In genomic region chr7:25847722-25848443, GRCm38 (mm10) we compare ENCODE assay signal across 8 mouse cellular contexts. TPM values are rescaled to one million over a fixed set of nuclear protein-coding genes. Genes with fewer than 3 reads are reported as not detected.
DNase-seq lines count a peak whose midpoint lies in the region; ATAC-seq lines count a peak whose summit lies in the region.

No protein-coding gene starts in this region.

- ATAC-seq in hindbrain, embryonic 14.5 days (ENCODE audit: low FRiP score): peak; percentile 80

- no peaks in the 10 kb centered on the region for H3K36me3 ChIP-seq in hindbrain, embryonic 14.5 days (replicated peaks; ENCODE audit: control insufficient read depth, insufficient read depth)

- no peaks in the 10 kb centered on the region for H3K27me3 ChIP-seq in hindbrain, embryonic 14.5 days (ENCODE audit: control insufficient read depth, insufficient read depth, low read length)

- H3K4me2 ChIP-seq in hindbrain, embryonic 14.5 days (replicated peaks): peak overlapping the region; percentile 51

- 11% methylated on average over 13 of the region's 13 CpGs for WGBS in hindbrain, embryonic 14.5 days

- no peaks in the 10 kb centered on the region for H3K9me3 ChIP-seq in hindbrain, embryonic 14.5 days (ENCODE audit: control insufficient read depth, low read length)

- H3K4me1 ChIP-seq in hindbrain, embryonic 14.5 days (replicated peaks; ENCODE audit: control insufficient read depth, insufficient read depth, low read length): no peaks in the 10 kb centered on the region

- no peak overlapping the region for H3K27ac ChIP-seq in hindbrain, embryonic 14.5 days

- H3K9ac ChIP-seq in hindbrain, embryonic 14.5 days: peak overlapping the region; percentile 61

- peak; percentile 88 for DNase-seq in NIH3T3 (ENCODE audit: low read depth)
- DNase-seq in cerebellum, adult 9-11 months: peak; percentile 52
- DNase-seq in frontal cortex, postnatal 25 days (ENCODE audit: low spot score in 2 of 2): peak; percentile 81 to 87
- DNase-seq in hindbrain, embryonic 14.5 days (ENCODE audit: low spot score): peak; percentile 95
- peak; percentile 84 to 98 for DNase-seq in layer of hippocampus, postnatal 25 days (ENCODE audit: extremely low spot score in 1 of 2, low spot score in 1 of 2)
- DNase-seq in lung, postnatal 14 days: peak; percentile 94
- peak; percentile 85 for DNase-seq in ovary, postnatal 36 days (ENCODE audit: low spot score)
- DNase-seq in thymus, postnatal 14 days: peak; percentile 92

- peak overlapping the region; percentile 37 for H3K4me3 ChIP-seq in hindbrain, embryonic 14.5 days (replicated peaks; ENCODE audit: low read length)

RNA-seq across cellular contexts. Expression of gene Cyp2s1, which starts 31.2 kb away (rescaled TPM):
- 1.6 and 2.2 TPM in 2 replicates for polyA plus RNA-seq in hindbrain, embryonic 14.5 days (2014; fragmentation: Nextera tagmentation; extraction: Ambion mirVana)
- total RNA-seq in layer of hippocampus, postnatal 25 days (2021): 1 to 10 TPM; 1.2 to 1.3 TPM

RNA-seq across cellular contexts. Expression of gene Cyp2b10, which starts 49.5 kb away (rescaled TPM):
- polyA plus RNA-seq in hindbrain, embryonic 14.5 days (2014; fragmentation: Nextera tagmentation; extraction: Ambion mirVana): not detected in 2 replicates
- total RNA-seq in layer of hippocampus, postnatal 25 days (2021): under 1 TPM; 0.19 to 0.27 TPM

RNA-seq across cellular contexts. Expression of gene Axl, which starts 59.4 kb away (rescaled TPM):
- polyA plus RNA-seq in hindbrain, embryonic 14.5 days (2014; fragmentation: Nextera tagmentation; extraction: Ambion mirVana): 16.8 and 20.6 TPM in 2 replicates
- 10 to 100 TPM; 37.2 to 43.5 TPM for total RNA-seq in layer of hippocampus, postnatal 25 days (2021)
